Mouse (Mus musculus) E14TG2a.4 (cell line): Measurements from ENCODE around the gene 9530077C05Rik.

Source experiments
- H3K27me3 ChIP-seq: 2 replicates; pipeline ENCODE4 v1.6.1; 2014; ENCODE audit warnings: low read length, control low read depth; ENCODE audit not compliant: insufficient read depth
- H3K36me3 ChIP-seq: 2 replicates; pipeline ENCODE4 v1.6.1; 2014; ENCODE audit warnings: low read length, control low read depth; ENCODE audit not compliant: insufficient read depth
- H3K4me1 ChIP-seq: replicated peaks from 2 replicates; pipeline ENCODE4 v1.6.1; 2014; ENCODE audit warnings: low read depth, low read length, control low read depth
- H3K4me3 ChIP-seq: replicated peaks from 2 replicates; pipeline ENCODE4 v1.5.1; 2014; ENCODE audit warnings: mild to moderate bottlenecking, low read length
- H3K9me3 ChIP-seq: 2 replicates; pipeline ENCODE4 v1.6.1; 2014; ENCODE audit warnings: low read length, control low read depth
- CTCF ChIP-seq: conservative IDR thresholded peaks from 2 replicates; pipeline ENCODE4 v1.5.1; 2014; ENCODE audit warnings: low read length
- NANOG ChIP-seq: IDR thresholded peaks from 2 replicates; pipeline ENCODE4 v1.6.1; 2014; ENCODE audit warnings: borderline replicate concordance, low read length, mixed read lengths
- POU5F1 ChIP-seq: IDR thresholded peaks from 2 replicates; pipeline ENCODE4 v1.6.1; 2014; ENCODE audit warnings: low read length, borderline replicate concordance

The 9530077C05Rik gene

DNA sequence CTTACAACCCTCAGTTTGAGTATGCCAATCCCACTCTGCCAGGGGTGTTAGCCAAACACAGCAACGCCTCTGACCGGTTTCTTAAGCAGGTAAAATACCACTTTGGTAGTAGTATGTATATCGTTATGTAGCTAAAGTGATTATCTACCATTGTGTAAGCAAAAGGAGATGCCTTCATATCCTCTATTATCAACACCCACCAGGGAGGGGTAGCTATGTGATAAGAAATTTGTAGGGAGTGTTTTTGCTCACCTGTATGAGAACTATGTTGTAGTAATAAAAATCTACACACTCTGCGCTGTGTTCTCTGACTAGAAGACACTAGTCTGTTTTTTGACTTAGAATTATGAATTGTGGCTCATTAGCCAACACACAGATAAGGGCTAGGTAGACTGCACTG, 13.4 kb downstream of the 9530077C05Rik start:
- Histone ChIP-seq H3K27me3 (no peaks in the 10 kb centered on the region), H3K36me3 (no peaks in the 10 kb centered on the region), H3K4me3 (no peak overlapping the region), H3K4me1 (peaks cover 25% of the 10 kb centered on the region), H3K9me3 (no peaks in the 10 kb centered on the region)
- TF ChIP-seq NANOG, result no peak
- no peak for TF ChIP-seq CTCF
- no peak for TF ChIP-seq POU5F1

DNA sequence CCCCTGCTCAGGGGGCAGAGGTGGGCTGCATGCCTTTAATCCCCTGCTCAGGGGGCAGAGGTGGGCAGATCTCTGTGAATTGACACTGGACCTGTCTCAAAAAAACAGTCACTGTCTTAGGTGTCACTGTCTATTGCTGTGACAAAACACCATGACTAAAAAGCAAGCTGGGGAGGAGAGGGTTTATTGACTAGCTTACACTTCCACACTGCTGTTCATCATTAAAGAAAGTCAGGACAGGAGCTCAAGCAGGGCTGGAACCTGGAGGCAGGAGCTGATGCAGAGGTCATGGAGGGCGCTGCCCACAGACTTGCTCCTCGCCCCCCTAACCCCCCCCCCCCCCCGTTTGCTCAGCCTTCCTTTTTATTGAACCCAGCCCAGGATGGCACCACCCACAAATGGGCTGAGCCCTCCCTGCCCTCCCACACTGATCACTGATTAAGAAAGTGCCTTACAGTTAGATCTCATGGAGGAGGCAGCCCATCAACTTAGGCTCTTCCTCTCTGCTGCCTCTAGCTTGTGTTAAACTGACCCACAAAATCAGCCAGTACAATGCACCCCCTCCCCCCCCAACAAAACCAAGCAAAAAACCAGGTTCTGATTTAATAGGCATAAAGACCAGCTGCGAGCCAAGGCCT, 16.8 kb downstream of the 9530077C05Rik start:
- TF ChIP-seq POU5F1 (no peak), CTCF (no peak), NANOG (no peak)
- H3K4me1 ChIP-seq, result peaks cover 34% of the 10 kb centered on the region
- H3K4me3 ChIP-seq, result no peak overlapping the region
- no peaks in the 10 kb centered on the region for H3K27me3 ChIP-seq
- no peaks in the 10 kb centered on the region for H3K9me3 ChIP-seq
- no peaks in the 10 kb centered on the region for H3K36me3 ChIP-seq

GRCm38 (mm10) chr9:22428666-22429410, 17.5 kb downstream of the 9530077C05Rik start:
- Histone ChIP-seq H3K36me3 (no peaks in the 10 kb centered on the region), H3K27me3 (no peaks in the 10 kb centered on the region), H3K4me1 (peaks cover 41% of the 10 kb centered on the region), H3K9me3 (no peaks in the 10 kb centered on the region), H3K4me3 (no peak overlapping the region)
- TF ChIP-seq CTCF, result no peak

DNA sequence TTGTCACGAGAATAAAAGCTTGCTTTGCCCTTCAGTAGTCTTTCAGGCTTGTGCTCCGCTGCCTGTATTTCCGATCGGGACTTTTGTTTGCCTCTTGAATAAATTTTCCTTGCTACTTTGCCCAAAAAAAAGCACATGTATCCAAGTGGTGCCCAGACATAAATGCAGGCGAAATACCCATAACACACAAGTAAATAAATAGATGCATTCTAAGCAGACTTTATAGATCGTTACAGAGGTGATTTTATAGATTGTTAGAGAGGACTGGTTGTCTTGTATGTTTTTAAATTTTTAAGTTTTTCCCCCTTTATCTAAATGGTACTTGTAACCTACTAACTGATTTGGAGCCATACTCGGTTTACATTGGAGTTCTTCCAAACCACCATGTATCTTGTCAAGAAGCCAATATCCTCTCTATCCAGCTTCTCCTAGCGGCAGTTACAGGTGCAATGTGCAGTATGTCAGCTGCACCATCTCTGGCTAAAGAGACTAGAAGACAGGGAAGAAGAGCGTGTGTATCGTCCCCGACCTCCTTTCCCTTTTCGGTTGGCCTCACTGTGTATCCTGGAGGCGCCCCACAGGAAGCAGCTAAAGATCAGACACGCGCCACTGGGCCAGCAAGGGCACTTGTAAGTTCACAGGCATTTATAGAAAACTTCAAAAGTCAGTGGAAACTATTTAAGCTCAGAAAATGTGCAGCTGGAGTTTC, 18.4 kb downstream of the 9530077C05Rik start:
- Histone ChIP-seq H3K9me3 (no peaks in the 10 kb centered on the region), H3K27me3 (no peaks in the 10 kb centered on the region), H3K4me3 (no peak overlapping the region), H3K4me1 (peaks cover 41% of the 10 kb centered on the region), H3K36me3 (no peaks in the 10 kb centered on the region)
- no peak for TF ChIP-seq POU5F1
- no peak for TF ChIP-seq NANOG
- TF ChIP-seq CTCF, result no peak

GRCm38 (mm10) chr9:22430315-22430840, 19.1 kb downstream of the 9530077C05Rik start:
- Histone ChIP-seq H3K27me3 (no peaks in the 10 kb centered on the region), H3K9me3 (no peaks in the 10 kb centered on the region), H3K4me1 (peaks cover 38% of the 10 kb centered on the region), H3K4me3 (no peak overlapping the region), H3K36me3 (no peaks in the 10 kb centered on the region)
- no peak for TF ChIP-seq NANOG
- no peak for TF ChIP-seq POU5F1
- TF ChIP-seq CTCF, result no peak

DNA sequence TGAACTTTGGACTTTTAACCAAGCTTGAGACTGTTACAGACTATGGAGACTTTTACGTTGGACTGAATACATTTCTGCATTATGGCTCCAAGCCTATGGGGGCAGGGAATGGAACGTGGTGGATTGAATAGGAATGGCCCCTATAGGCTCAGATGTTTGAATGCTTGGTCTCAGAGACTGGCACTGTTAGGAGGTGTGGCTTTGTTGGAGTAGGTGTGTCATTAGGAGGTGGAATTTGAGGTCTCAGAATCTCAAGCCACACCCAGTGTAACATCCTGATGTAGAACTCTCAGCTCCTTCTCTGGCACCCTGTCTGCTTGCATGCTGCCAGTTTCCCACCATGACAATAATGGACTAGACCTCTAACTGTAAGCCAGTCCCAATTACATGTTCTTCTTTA, 21.9 kb downstream of the 9530077C05Rik start:
- H3K36me3 ChIP-seq, result no peaks in the 10 kb centered on the region
- no peaks in the 10 kb centered on the region for H3K27me3 ChIP-seq
- no peak overlapping the region for H3K4me3 ChIP-seq
- TF ChIP-seq POU5F1, result no peak
- no peak for TF ChIP-seq CTCF
- TF ChIP-seq NANOG, result no peak
- H3K9me3 ChIP-seq, result no peaks in the 10 kb centered on the region
- peaks cover 23% of the 10 kb centered on the region for H3K4me1 ChIP-seq

GRCm38 (mm10) chr9:22434101-22434500, 22.8 kb downstream of the 9530077C05Rik start:
- H3K4me3 ChIP-seq, result no peak overlapping the region
- TF ChIP-seq NANOG (no peak), POU5F1 (no peak), CTCF (no peak)
- H3K4me1 ChIP-seq, result peaks cover 16% of the 10 kb centered on the region
- no peaks in the 10 kb centered on the region for H3K27me3 ChIP-seq
- no peaks in the 10 kb centered on the region for H3K9me3 ChIP-seq
- no peaks in the 10 kb centered on the region for H3K36me3 ChIP-seq

- TF ChIP-seq POU5F1, result no peak
- TF ChIP-seq CTCF, result no peak
- no peak for TF ChIP-seq NANOG
- H3K4me1 ChIP-seq, result peaks cover under 1% of the 10 kb centered on the region; the same call in 1 of the 2 replicates
- no peak overlapping the region for H3K4me3 ChIP-seq
- H3K9me3 ChIP-seq, result no peaks in the 10 kb centered on the region
- H3K36me3 ChIP-seq, result no peaks in the 10 kb centered on the region
- H3K27me3 ChIP-seq, result no peaks in the 10 kb centered on the region
These were observed 27.5 kb downstream of the 9530077C05Rik start for GRCm38 (mm10) chr9:22438826-22439225.

DNA sequence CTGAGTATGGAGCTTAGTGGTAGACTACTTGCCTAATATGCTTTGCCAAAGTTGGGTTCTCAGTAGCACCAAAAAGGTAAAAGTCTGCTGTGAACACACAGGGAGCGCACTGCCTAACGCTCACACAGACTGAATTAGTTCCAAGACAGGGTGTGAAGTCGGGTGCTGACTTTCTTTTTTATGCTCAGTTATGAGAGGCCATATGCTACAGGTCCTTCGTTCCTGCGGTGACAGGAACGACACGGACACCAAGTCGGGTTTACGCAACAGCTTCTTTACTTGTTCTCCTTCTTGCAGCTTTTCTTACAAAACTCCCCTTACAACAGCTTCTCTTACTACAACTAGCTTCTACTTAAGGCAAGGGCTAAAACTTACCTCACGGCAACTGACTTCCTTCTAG, 31.8 kb downstream of the 9530077C05Rik start:
- H3K9me3 ChIP-seq, result no peaks in the 10 kb centered on the region
- H3K4me1 ChIP-seq, result peaks cover 7% of the 10 kb centered on the region; the same call in 1 of the 2 replicates
- H3K27me3 ChIP-seq, result no peaks in the 10 kb centered on the region
- peaks cover 16% of the 10 kb centered on the region for H3K36me3 ChIP-seq
- no peak overlapping the region for H3K4me3 ChIP-seq
- TF ChIP-seq CTCF, result no peak
- TF ChIP-seq POU5F1, result no peak
- no peak for TF ChIP-seq NANOG
